Mouse (Mus musculus) spleen, adult 2 months (tissue): ENCODE data around the gene Slc1a6. TPM values are rescaled to one million over a fixed set of nuclear protein-coding genes. Genes with fewer than 3 reads are reported as not detected.
"Not testable (repeated sequence)": the region's sequence is repeated elsewhere in the genome, so short reads cannot be mapped to it uniquely, and the experiment has no call there.

ENCODE experiments used
- DNase-seq, 2 experiments: peaks; one replicate each; pipeline versions ENCODE4 v3.0.0 to v3.0.0-alpha.2; 2012 to 2021; ENCODE audit warnings: low spot score in 2 of 2, low read depth in 1 of 2
- H3K27ac ChIP-seq: fragments of 200-500 bp; 2 replicates; pipeline ENCODE4 v1.5.1; 2012; ENCODE audit warnings: low read length, inconsistent platforms; ENCODE audit not compliant: insufficient read depth
- H3K27me3 ChIP-seq: fragments of 200-500 bp; 2 replicates; pipeline ENCODE4 v1.6.1; 2012; ENCODE audit warnings: mild to moderate bottlenecking, moderate library complexity, low read length, inconsistent platforms; ENCODE audit not compliant: control insufficient read depth, insufficient read depth
- H3K36me3 ChIP-seq: fragments of 200-500 bp; 2 replicates; pipeline ENCODE4 v1.6.1; 2012; ENCODE audit warnings: mild to moderate bottlenecking, low read length, inconsistent platforms; ENCODE audit not compliant: control insufficient read depth, insufficient read depth
- H3K4me1 ChIP-seq: fragments of 200-500 bp; 2 replicates; pipeline ENCODE4 v1.6.1; 2011; ENCODE audit warnings: inconsistent platforms; ENCODE audit not compliant: control insufficient read depth, insufficient read depth, insufficient read length
- H3K4me3 ChIP-seq: fragments of 200-500 bp; 2 replicates; pipeline ENCODE4 v1.5.1; 2011; ENCODE audit warnings: mild to moderate bottlenecking, inconsistent platforms; ENCODE audit not compliant: insufficient read depth, insufficient read length; ENCODE audit errors: extremely low read depth
- CTCF ChIP-seq: fragments of 200-500 bp; IDR thresholded peaks from 2 replicates; pipeline ENCODE4 v1.5.1; 2011; ENCODE audit warnings: mild to moderate bottlenecking, inconsistent platforms; ENCODE audit not compliant: insufficient read depth, insufficient read length, insufficient replicate concordance; ENCODE audit errors: extremely low read depth
- POLR2A ChIP-seq: fragments of 200-500 bp; IDR thresholded peaks from 2 replicates; pipeline ENCODE4 v1.6.1; 2011; ENCODE audit warnings: low read depth, low read length, inconsistent platforms
- WGBS: fragments of 180-500 bp; shearing (Covaris S2); methylation state at CpG from one replicate; pipeline ENCODE4 v1.1.7; 2018; 5-methylcytosine and 5-hydroxymethylcytosine counted together
- polyA plus RNA-seq: library from polyadenylated mRNA; depleted of rRNA; stranded (reverse); fragments of >200 nt; gene quantifications from 2 replicates; pipeline ENCODE4 v1.2.3, GENCODE M21; 2012; rRNA removed

Slc1a6 gene
- polyA plus RNA-seq, 1 experiment = 0.05 TPM

- Histone ChIP-seq H3K27ac (no peak overlapping the region), H3K27me3 (no peaks in the 10 kb centered on the region), H3K36me3 (no peaks in the 10 kb centered on the region), H3K4me1 (no peaks in the 10 kb centered on the region), H3K4me3 (no peak overlapping the region)
- WGBS = 24% methylated on average over 22 of the region's 22 CpGs
- no peak for DNase-seq
- TF ChIP-seq CTCF = no peak
- no peak for TF ChIP-seq POLR2A
Measured at GRCm38 (mm10) chr10:78787566-78788087, 7.3 kb downstream of the Slc1a6 start.

- Histone ChIP-seq H3K4me3 (no peak overlapping the region), H3K36me3 (no peaks in the 10 kb centered on the region), H3K27me3 (no peaks in the 10 kb centered on the region), H3K4me1 (no peaks in the 10 kb centered on the region), H3K27ac (no peak overlapping the region)
- DNase-seq = no peak
- TF ChIP-seq POLR2A (no peak), CTCF (no peak)
- WGBS = 28% methylated on average over 1 of the region's 1 CpGs
Measured at GRCm38 (mm10) chr10:78790561-78790960, 10.3 kb downstream of the Slc1a6 start.

- 79% methylated on average over 2 of the region's 2 CpGs for WGBS
- Histone ChIP-seq H3K27me3 (no peaks in the 10 kb centered on the region), H3K27ac (no peak overlapping the region), H3K4me3 (no peak overlapping the region), H3K36me3 (no peaks in the 10 kb centered on the region), H3K4me1 (no peaks in the 10 kb centered on the region)
- TF ChIP-seq CTCF (no peak), POLR2A (no peak)
- no peak for DNase-seq
Measured at GRCm38 (mm10) chr10:78801449-78801848, 21.2 kb downstream of the Slc1a6 start.

GRCm38 (mm10) chr10:78812358-78813060 is 32.2 kb downstream of the Slc1a6 start:
- H3K36me3 ChIP-seq = no peaks in the 10 kb centered on the region
- no peak overlapping the region for H3K27ac ChIP-seq
- TF ChIP-seq POLR2A (no peak), CTCF (no peak)
- no peaks in the 10 kb centered on the region for H3K4me1 ChIP-seq
- no peak overlapping the region for H3K4me3 ChIP-seq
- WGBS = 73% methylated on average over 6 of the region's 6 CpGs
- H3K27me3 ChIP-seq = no peaks in the 10 kb centered on the region
- no peak for DNase-seq

- 92% methylated on average over 12 of the region's 12 CpGs for WGBS
- not testable (repeated sequence) for DNase-seq, H3K4me1 ChIP-seq
Measured at GRCm38 (mm10) chr10:78840456-78840855, 60.2 kb downstream of the Slc1a6 start.

GRCm38 (mm10) chr10:78852066-78852465 is 71.8 kb downstream of the Slc1a6 start, which contains the start of gene Olfr1356:
Gene Olfr1356, minus strand, starts transcription at chr10:78852166.
- Histone ChIP-seq H3K4me1 (no peaks in the 10 kb centered on the region), H3K4me3 (no peak within 1 kb of the TSS), H3K27ac (no peak within 1 kb of the TSS), H3K27me3 (no peaks in the 10 kb centered on the region), H3K36me3 (no peaks in the 10 kb centered on the region)
- 82% methylated on average over 2 of the region's 2 CpGs for WGBS
- TF ChIP-seq CTCF (no peak), POLR2A (no peak)
- no peak for DNase-seq

More at GRCm38 (mm10) chr10:78840456-78840855, 60.2 kb downstream of the Slc1a6 start:
- not testable (repeated sequence) for H3K36me3 ChIP-seq, H3K4me3 ChIP-seq, H3K27ac ChIP-seq, H3K27me3 ChIP-seq

Other genes with a start within 250 kb of the Slc1a6 start
- 33.5 and 36.8 TPM in 2 replicates for gene Ilvbl, start 206.2 kb upstream of the Slc1a6 start, polyA plus RNA-seq
- gene Syde1, start 188.5 kb upstream of the Slc1a6 start, polyA plus RNA-seq = 9.3 and 12.7 TPM in 2 replicates
- not detected in 2 replicates for gene Olfr1357, start 162.4 kb upstream of the Slc1a6 start, polyA plus RNA-seq
- not detected in 2 replicates for gene Casp14, start 62.2 kb upstream of the Slc1a6 start, polyA plus RNA-seq
- not detected in 2 replicates for gene Ccdc105, start 27.4 kb upstream of the Slc1a6 start, polyA plus RNA-seq
- gene Olfr1356, start 71.7 kb downstream of the Slc1a6 start, polyA plus RNA-seq = not detected in 2 replicates
- not detected in 2 replicates for gene Olfr1355, start 95.0 kb downstream of the Slc1a6 start, polyA plus RNA-seq
- gene Olfr1354, start 132.7 kb downstream of the Slc1a6 start, polyA plus RNA-seq = not detected in 2 replicates
- gene Olfr8, start 170.1 kb downstream of the Slc1a6 start, polyA plus RNA-seq = not detected in 2 replicates
- gene Olfr1353, start 182.8 kb downstream of the Slc1a6 start, polyA plus RNA-seq = not detected in 2 replicates
- gene Olfr1352, start 200.6 kb downstream of the Slc1a6 start, polyA plus RNA-seq = not detected in 2 replicates
- not detected in 2 replicates for gene Olfr1351, start 232.0 kb downstream of the Slc1a6 start, polyA plus RNA-seq
- gene Olfr57, start 248.2 kb downstream of the Slc1a6 start, polyA plus RNA-seq = not detected in 2 replicates